Mouse (Mus musculus): ENCODE data around the gene Sema5a.

GRCm38 (mm10) chr15:32198076-32198475 lies 46.5 kb upstream of the Sema5a start:
- no peak for TF ChIP-seq POLR2A (IDR thresholded peaks at IDR 0.05; ENCODE audit: borderline replicate concordance, control insufficient read depth, low read depth, low read length)
- no peak for TF ChIP-seq CTCF (IDR thresholded peaks at IDR 0.05; ENCODE audit: control insufficient read depth, insufficient read depth, low read length)
